Mouse (Mus musculus) forebrain, embryonic 15.5 days (tissue): Measurements from ENCODE around the gene Efna5. TPM values are rescaled to one million over a fixed set of nuclear protein-coding genes. Genes with fewer than 3 reads are reported as not detected.

Experiments
- ATAC-seq: fragments of 200-750 bp; cut with Nextera tagmentation; replicated peaks from 2 replicates; pipeline ENCODE4 v1.8.0; 2017; ENCODE audit warnings: mild to moderate bottlenecking, moderate TSS enrichment, moderate library complexity
- H3K27ac ChIP-seq: fragments of 300-500 bp; sonication (generic); replicated peaks from 2 replicates; pipeline ENCODE4 v1.5.1; 2015; ENCODE audit warnings: mild to moderate bottlenecking, inconsistent platforms
- H3K27me3 ChIP-seq: fragments of 300-500 bp; sonication (generic); 2 replicates; pipeline ENCODE4 v1.6.1; 2015; ENCODE audit warnings: inconsistent platforms
- H3K36me3 ChIP-seq: fragments of 300-500 bp; sonication (generic); 2 replicates; pipeline ENCODE4 v1.6.1; 2015; ENCODE audit warnings: mild to moderate bottlenecking, inconsistent platforms
- H3K4me1 ChIP-seq: fragments of 300-500 bp; sonication (generic); 2 replicates; pipeline ENCODE4 v1.6.1; 2015; ENCODE audit warnings: inconsistent platforms
- H3K4me2 ChIP-seq: fragments of 300-500 bp; sonication (generic); replicated peaks from 2 replicates; pipeline ENCODE4 v1.6.1; 2015; ENCODE audit warnings: mild to moderate bottlenecking, inconsistent platforms
- H3K4me3 ChIP-seq: fragments of 300-500 bp; sonication (generic); 2 replicates; pipeline ENCODE4 v1.5.1; 2015; ENCODE audit warnings: mild to moderate bottlenecking, inconsistent platforms
- H3K9ac ChIP-seq: fragments of 300-500 bp; sonication (generic); replicated peaks from 2 replicates; pipeline ENCODE4 v1.6.1; 2015; ENCODE audit warnings: mild to moderate bottlenecking, inconsistent platforms
- H3K9me3 ChIP-seq: fragments of 300-500 bp; sonication (generic); 2 replicates; pipeline ENCODE4 v1.6.1; 2016; ENCODE audit warnings: inconsistent platforms
- WGBS: fragments of 180-500 bp; shearing (Covaris S2); methylation state at CpG from one replicate; pipeline ENCODE4 v1.1.7; 2015; ENCODE audit warnings: mixed read lengths; 5-methylcytosine and 5-hydroxymethylcytosine counted together
- polyA plus RNA-seq: library from polyadenylated mRNA; unstranded; fragments of >200 nt; fragmentation: Nextera tagmentation; extraction: Ambion mirVana; gene quantifications from 2 replicates; pipeline ENCODE4 v1.2.1, GENCODE M21; 2015

Efna5 gene
- polyA plus RNA-seq, 1 experiment from 2014 or later: 24.6 TPM

GRCm38 (mm10) chr17:62606681-62607080, 274.4 kb downstream of the Efna5 start:
- ATAC-seq: peak; percentile 49
- no peak overlapping the region for H3K27ac ChIP-seq
- H3K27me3 ChIP-seq: peaks cover 11% of the 10 kb centered on the region; the same call in 1 of the 2 replicates
- H3K4me3 ChIP-seq: no peak overlapping the region
- WGBS: 69% methylated on average over 6 of the region's 6 CpGs
- no peak overlapping the region for H3K9ac ChIP-seq
- H3K4me1 ChIP-seq: peaks cover 24% of the 10 kb centered on the region
- H3K9me3 ChIP-seq: no peaks in the 10 kb centered on the region
- 0 out of 2 replicates have a peak overlapping the region, but pooled peaks have one; percentile 38 for H3K4me2 ChIP-seq
- no peaks in the 10 kb centered on the region for H3K36me3 ChIP-seq

- ATAC-seq: no peak
Measured at GRCm38 (mm10) chr17:62604309-62604708, 276.8 kb downstream of the Efna5 start.

DNA sequence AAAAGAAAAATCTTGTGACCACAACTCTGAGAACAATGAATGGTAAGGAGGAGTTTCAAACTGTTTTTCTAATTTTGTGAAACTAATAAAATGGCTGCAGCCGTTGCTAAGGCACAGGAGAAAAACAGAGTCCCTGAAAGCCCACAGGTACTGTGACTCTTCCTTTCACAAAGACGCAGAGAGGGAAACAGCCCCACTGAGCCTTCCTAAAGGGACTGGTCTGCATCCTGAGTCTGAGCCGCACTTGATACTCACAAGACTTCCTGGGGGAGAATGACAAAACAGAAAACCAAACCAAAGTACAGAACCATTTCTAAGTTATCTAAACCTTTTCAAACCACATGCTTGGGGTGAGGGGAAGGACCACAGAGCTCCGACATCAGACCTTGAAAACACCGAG, 277.5 kb downstream of the Efna5 start:
- no peak overlapping the region for H3K9ac ChIP-seq
- 55% methylated on average over 5 of the region's 5 CpGs for WGBS
- H3K9me3 ChIP-seq: no peaks in the 10 kb centered on the region
- peaks cover 26% of the 10 kb centered on the region for H3K4me1 ChIP-seq
- no peaks in the 10 kb centered on the region for H3K36me3 ChIP-seq
- ATAC-seq: no peak
- 0 out of 2 replicates have a peak, but pooled peaks cover 4% of the 10 kb centered on the region for H3K27me3 ChIP-seq
- no peak overlapping the region for H3K4me2 ChIP-seq
- H3K27ac ChIP-seq: no peak overlapping the region
- H3K4me3 ChIP-seq: no peak overlapping the region

More at GRCm38 (mm10) chr17:62604309-62604708, 276.8 kb downstream of the Efna5 start:
- no peak overlapping the region for H3K4me3 ChIP-seq
- peaks cover 29% of the 10 kb centered on the region for H3K4me1 ChIP-seq
- no peak overlapping the region for H3K9ac ChIP-seq
- 75% methylated on average over 5 of the region's 5 CpGs for WGBS
- H3K9me3 ChIP-seq: no peaks in the 10 kb centered on the region
- peaks cover 8% of the 10 kb centered on the region; the same call in 1 of the 2 replicates for H3K27me3 ChIP-seq
- H3K36me3 ChIP-seq: no peaks in the 10 kb centered on the region
- no peak overlapping the region for H3K4me2 ChIP-seq
- no peak overlapping the region for H3K27ac ChIP-seq

- Histone ChIP-seq H3K27ac (no peak overlapping the region), H3K4me1 (peaks cover 9% of the 10 kb centered on the region), H3K9ac (no peak overlapping the region), H3K36me3 (no peaks in the 10 kb centered on the region), H3K27me3 (no peaks in the 10 kb centered on the region), H3K4me2 (no peak overlapping the region), H3K4me3 (no peak overlapping the region), H3K9me3 (no peaks in the 10 kb centered on the region)
- WGBS: 37% methylated on average over 9 of the region's 9 CpGs
- no peak for ATAC-seq
Measured at GRCm38 (mm10) chr17:62598716-62599490, 282.2 kb downstream of the Efna5 start.

DNA sequence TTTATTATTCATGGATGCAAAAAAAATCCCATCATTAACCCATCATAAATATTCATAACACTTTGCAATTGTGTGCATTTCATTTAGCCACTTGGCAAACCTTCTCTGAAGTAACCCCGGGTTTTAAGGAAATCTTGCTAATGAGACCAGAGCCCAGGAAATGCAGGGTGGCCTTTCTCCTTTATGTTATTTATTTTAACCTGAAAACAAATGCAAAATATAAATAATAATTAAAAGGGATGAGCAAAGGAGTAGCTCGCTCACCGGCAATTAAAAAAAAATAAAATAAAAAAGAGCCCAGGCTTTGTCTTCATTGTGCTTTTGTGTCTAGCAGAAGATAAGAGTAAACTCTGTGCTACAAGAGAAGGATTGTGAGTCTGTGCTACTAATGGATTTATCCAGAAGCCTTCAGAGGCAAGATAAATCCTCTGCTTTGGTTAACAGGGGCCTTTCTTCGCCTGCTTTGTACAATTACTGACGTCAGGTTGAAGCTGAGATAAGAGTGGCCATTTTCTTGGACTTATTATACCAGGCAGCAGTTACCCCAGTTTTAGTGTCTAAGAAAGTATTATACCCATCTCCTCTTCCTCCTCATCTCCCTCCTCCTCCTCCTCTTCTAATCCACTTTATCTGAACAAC, 288.6 kb downstream of the Efna5 start:
- H3K27me3 ChIP-seq: no peaks in the 10 kb centered on the region
- H3K4me1 ChIP-seq: peaks cover 18% of the 10 kb centered on the region
- no peak overlapping the region for H3K9ac ChIP-seq
- no peak overlapping the region for H3K4me2 ChIP-seq
- H3K27ac ChIP-seq: no peak overlapping the region
- no peaks in the 10 kb centered on the region for H3K36me3 ChIP-seq
- WGBS: 15% methylated on average over 5 of the region's 5 CpGs
- no peak for ATAC-seq
- H3K9me3 ChIP-seq: peaks cover 1% of the 10 kb centered on the region; the same call in 1 of the 2 replicates
- H3K4me3 ChIP-seq: no peak overlapping the region

DNA sequence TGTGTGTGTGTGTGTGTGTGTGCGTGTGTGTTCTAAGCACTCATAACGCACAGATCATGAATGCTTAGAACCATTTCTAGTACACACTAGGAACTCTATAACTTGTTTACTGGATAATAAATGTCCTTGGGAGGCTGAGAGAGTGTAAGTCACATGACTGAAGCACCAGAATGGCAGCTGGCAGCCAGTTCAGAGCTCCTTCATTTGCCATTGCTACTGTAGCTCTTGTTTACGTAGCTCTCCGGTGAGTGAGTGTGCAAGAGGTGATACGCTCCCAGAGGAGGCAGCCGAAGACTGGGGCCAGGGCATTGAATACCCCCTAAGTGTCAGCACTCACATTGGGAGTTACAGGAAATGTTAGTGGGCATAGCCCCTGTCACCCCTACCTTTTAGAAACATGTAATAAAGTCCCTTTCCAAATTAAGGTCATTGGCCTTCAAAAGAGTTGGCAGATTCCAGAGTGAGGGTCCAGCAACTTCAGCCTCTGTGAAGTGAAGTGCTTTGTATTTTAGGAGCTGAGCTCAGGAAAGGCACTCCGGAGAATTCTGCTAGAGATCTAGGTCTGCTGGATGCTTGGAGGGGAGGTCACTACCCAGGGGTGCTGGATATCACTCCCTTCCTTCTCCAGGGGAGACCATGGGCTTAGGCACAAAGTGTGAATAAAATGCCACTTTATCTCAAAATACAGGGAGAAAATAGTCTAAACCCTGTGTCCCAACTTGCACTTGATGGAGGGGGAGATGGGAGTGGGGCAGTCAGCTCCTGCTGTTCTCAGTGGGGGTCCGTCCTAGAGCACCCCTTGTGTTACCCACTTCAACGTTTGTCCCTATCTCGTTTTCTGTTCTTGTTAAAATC, 289.3 kb downstream of the Efna5 start:
- no peak overlapping the region for H3K27ac ChIP-seq
- H3K4me2 ChIP-seq: no peak overlapping the region
- H3K4me3 ChIP-seq: no peak overlapping the region
- peak; percentile 45; the same call in 1 of the 2 replicates for ATAC-seq
- no peak overlapping the region for H3K9ac ChIP-seq
- WGBS: 48% methylated on average over 10 of the region's 10 CpGs
- peaks cover 18% of the 10 kb centered on the region for H3K4me1 ChIP-seq
- H3K9me3 ChIP-seq: peaks cover 5% of the 10 kb centered on the region; the same call in 1 of the 2 replicates
- H3K27me3 ChIP-seq: no peaks in the 10 kb centered on the region
- H3K36me3 ChIP-seq: no peaks in the 10 kb centered on the region

DNA sequence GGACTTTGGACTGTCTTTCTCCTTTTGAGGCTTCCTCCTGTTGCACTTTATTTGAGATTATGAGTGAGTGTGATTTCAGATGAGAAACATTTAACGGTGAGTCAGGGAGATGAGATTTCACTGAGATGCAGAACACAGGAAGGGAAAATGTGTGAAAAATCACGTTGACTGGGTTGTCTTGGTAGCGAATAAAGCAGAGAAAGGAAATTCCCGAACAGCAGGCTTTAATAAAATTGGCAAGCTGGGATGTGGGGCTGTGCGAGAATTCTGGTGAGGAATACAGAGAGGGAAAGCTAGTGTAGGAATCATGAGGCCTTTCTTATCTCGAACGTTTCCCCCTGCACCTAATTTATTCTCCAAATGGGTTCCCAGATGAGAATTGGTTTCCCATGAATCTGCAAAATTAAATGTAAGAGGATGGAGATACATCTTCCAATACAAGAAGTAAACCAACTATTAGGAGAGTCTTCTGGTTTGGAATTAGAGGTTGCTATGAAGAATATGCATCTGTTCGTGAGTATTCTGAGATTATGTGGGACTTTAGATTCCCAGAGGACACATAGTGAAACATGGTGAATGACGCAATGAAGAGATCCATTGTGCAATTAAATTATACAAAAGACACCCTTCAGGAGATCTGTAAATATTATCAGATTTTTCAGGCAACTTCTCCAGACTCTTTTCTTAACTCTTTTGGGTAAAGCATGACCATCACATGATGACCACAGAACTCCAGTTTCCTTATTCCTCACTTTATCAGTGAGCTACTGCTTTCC, 290.2 kb downstream of the Efna5 start:
- Histone ChIP-seq H3K4me3 (no peak overlapping the region), H3K4me2 (no peak overlapping the region), H3K9me3 (peaks cover 5% of the 10 kb centered on the region; the same call in 1 of the 2 replicates), H3K4me1 (peaks cover 18% of the 10 kb centered on the region), H3K9ac (no peak overlapping the region), H3K36me3 (no peaks in the 10 kb centered on the region), H3K27me3 (no peaks in the 10 kb centered on the region), H3K27ac (no peak overlapping the region)
- ATAC-seq: no peak
- 68% methylated on average over 9 of the region's 9 CpGs for WGBS

DNA sequence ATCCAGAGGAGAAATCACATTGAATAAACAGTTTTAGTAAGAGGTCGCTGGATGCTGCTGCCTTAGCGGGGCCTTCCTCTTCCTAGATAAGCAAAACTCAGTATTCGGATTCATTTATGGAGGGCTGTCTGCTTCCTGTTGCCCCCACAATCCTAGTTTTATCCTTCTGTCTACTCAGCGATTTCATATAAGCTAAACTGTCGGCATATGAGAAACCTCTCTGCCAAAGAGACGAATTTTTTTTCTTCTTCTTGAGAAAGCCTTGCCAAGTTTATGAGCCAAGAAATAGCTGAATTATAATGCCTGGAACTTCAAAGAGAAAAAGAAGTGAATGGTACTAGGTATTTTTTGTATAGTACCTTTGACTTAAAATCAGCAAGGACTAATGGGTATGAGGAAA, 301.0 kb downstream of the Efna5 start:
- Histone ChIP-seq H3K4me2 (no peak overlapping the region), H3K4me1 (peaks cover 7% of the 10 kb centered on the region; the same call in 1 of the 2 replicates), H3K4me3 (no peak overlapping the region), H3K36me3 (no peaks in the 10 kb centered on the region), H3K27ac (peak overlapping the region; percentile 46; the same call in 1 of the 2 replicates), H3K9me3 (no peaks in the 10 kb centered on the region), H3K9ac (no peak overlapping the region), H3K27me3 (no peaks in the 10 kb centered on the region)
- WGBS: 61% methylated on average over 6 of the region's 6 CpGs
- ATAC-seq: peak; percentile 19; the same call in 1 of the 2 replicates

GRCm38 (mm10) chr17:62579618-62580017, 301.5 kb downstream of the Efna5 start:
- Histone ChIP-seq H3K4me3 (no peak overlapping the region), H3K9me3 (no peaks in the 10 kb centered on the region), H3K9ac (no peak overlapping the region), H3K4me1 (peaks cover 7% of the 10 kb centered on the region; the same call in 1 of the 2 replicates), H3K36me3 (no peaks in the 10 kb centered on the region), H3K27ac (peak overlapping the region; percentile 46; the same call in 1 of the 2 replicates), H3K27me3 (no peaks in the 10 kb centered on the region), H3K4me2 (no peak overlapping the region)
- 0 out of 2 replicates have a peak, but pooled peaks have one; percentile 32 for ATAC-seq
- WGBS: 22% methylated on average over 6 of the region's 6 CpGs

DNA sequence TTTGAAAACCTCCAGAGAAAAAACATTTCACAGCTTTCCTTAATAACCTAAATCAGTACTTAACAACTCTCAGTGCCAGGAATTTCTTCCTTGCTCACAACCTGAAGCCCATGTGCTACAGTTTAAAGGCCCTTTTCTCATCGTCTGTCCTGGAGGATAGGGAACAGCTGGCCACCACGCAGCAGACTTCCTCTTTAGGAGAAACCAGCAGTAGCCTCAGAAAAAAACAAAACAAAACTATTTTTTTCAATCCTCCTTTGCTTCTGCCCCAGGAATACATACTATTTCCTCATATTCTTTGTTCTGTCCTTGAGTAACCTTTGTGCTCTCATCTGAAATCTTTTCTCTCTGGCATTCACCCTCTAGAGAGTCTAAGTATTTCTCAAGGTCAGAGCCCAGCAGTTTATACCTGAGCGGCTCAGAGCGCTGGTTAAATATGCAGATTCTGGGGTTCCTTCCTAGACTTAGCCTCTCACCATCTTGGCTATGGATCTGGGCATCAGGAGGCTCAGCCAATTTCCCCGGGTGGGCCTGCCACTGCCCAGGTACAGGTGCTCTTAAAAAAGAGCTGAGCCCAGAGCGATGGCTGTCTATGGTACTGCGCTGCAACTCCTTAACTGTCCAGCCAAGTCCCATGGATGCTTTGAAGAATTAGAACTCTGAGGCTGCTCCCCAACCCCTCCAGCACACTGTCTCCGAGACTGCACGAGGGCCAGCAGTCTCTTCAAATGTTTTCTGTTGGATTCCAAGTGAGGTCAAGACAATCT, 306.4 kb downstream of the Efna5 start:
- Histone ChIP-seq H3K4me3 (no peak overlapping the region), H3K27me3 (no peaks in the 10 kb centered on the region), H3K36me3 (no peaks in the 10 kb centered on the region), H3K9ac (no peak overlapping the region), H3K4me1 (peaks cover 3% of the 10 kb centered on the region; the same call in 1 of the 2 replicates), H3K4me2 (no peak overlapping the region), H3K27ac (no peak overlapping the region), H3K9me3 (no peaks in the 10 kb centered on the region)
- WGBS: 84% methylated on average over 9 of the region's 9 CpGs
- no peak for ATAC-seq
